Mouse (Mus musculus) CH12.LX (cell line): ENCODE results near the gene Tmem214. TPM values are rescaled to one million over a fixed set of nuclear protein-coding genes. Genes with fewer than 3 reads are reported as not detected.

ENCODE experiments used
- DNase-seq: peaks from one replicate; pipeline ENCODE4 v3.0.0-alpha.2; 2013; ENCODE audit errors: extremely low read depth
- H3K27ac ChIP-seq: 2 replicates; pipeline ENCODE4 v1.5.1; 2012; ENCODE audit warnings: low read depth, mild to moderate bottlenecking, control low read depth, moderate library complexity; ENCODE audit not compliant: insufficient read depth
- H3K27me3 ChIP-seq: replicated peaks from 2 replicates; pipeline ENCODE3; 2012; ENCODE audit warnings: inconsistent platforms
- H3K36me3 ChIP-seq, 2 experiments: replicated peaks in 1 of 2; 2 replicates each; pipeline versions ENCODE3 to v1.6.1; 2012; ENCODE audit warnings: inconsistent platforms in 1 of 2, low read length in 1 of 2, mild to moderate bottlenecking in 1 of 2, mixed read lengths in 1 of 2, moderate library complexity in 1 of 2; ENCODE audit not compliant: control insufficient read depth in 1 of 2, insufficient read depth in 1 of 2
- H3K4me1 ChIP-seq, 2 experiments: 2 replicates each; pipeline ENCODE4 v1.6.1; 2012; ENCODE audit warnings: inconsistent platforms in 1 of 2, moderate library complexity in 1 of 2; ENCODE audit not compliant: insufficient read depth in 2 of 2, control insufficient read depth in 1 of 2
- H3K4me2 ChIP-seq: 2 replicates; pipeline ENCODE4 v1.6.1; 2012; ENCODE audit warnings: low read depth, mild to moderate bottlenecking, control low read depth; ENCODE audit not compliant: poor library complexity, insufficient read depth, severe bottlenecking
- H3K4me3 ChIP-seq, 3 experiments: fragments of 150-350 bp in 1 of 3; sonication (generic) in 1 of 3; replicated peaks in 1 of 3; 2 replicates each; pipeline versions ENCODE3 to v1.5.1; 2011 to 2012; ENCODE audit warnings: low read depth in 2 of 3, low read length in 2 of 3, mild to moderate bottlenecking in 2 of 3, moderate library complexity in 2 of 3, control low read depth in 1 of 3, improper control_type of control experiment in 1 of 3, inconsistent platforms in 1 of 3, mixed read lengths in 1 of 3; ENCODE audit not compliant: poor library complexity in 1 of 3
- H3K79me2 ChIP-seq: replicated peaks from 2 replicates; pipeline ENCODE4 v1.6.1; 2012; ENCODE audit warnings: mild to moderate bottlenecking, moderate library complexity; ENCODE audit not compliant: control insufficient read depth, poor library complexity, insufficient read depth, severe bottlenecking; ENCODE audit errors: extremely low read depth
- H3K9ac ChIP-seq: 2 replicates; pipeline ENCODE4 v1.6.1; 2012; ENCODE audit warnings: low read depth, mild to moderate bottlenecking, control low read depth, moderate library complexity; ENCODE audit not compliant: insufficient read depth
- H3K9me3 ChIP-seq: replicated peaks from 2 replicates; pipeline ENCODE3; 2012; ENCODE audit warnings: low read length, inconsistent platforms, mixed read lengths
- BHLHE40 ChIP-seq: IDR thresholded peaks from 2 replicates; pipeline ENCODE4 v1.6.1; 2011; ENCODE audit warnings: mild to moderate bottlenecking, low read depth, low read length, improper control_type of control experiment
- CHD1 ChIP-seq: IDR thresholded peaks from 2 replicates; pipeline ENCODE4 v1.6.1; 2012; ENCODE audit warnings: low read depth, low read length, improper control_type of control experiment, inconsistent platforms
- CHD2 ChIP-seq: IDR thresholded peaks from 2 replicates; pipeline ENCODE4 v1.6.1; 2011; ENCODE audit warnings: low read length, improper control_type of control experiment
- CTCF ChIP-seq, 2 experiments: IDR thresholded peaks in 1 of 2; conservative IDR thresholded peaks in 1 of 2; 2 replicates each; pipeline ENCODE4 v1.5.1; 2011 to 2012; ENCODE audit warnings: low read depth in 2 of 2, low read length in 2 of 2, improper control_type of control experiment in 1 of 2, inconsistent platforms in 1 of 2, mild to moderate bottlenecking in 1 of 2, moderate library complexity in 1 of 2
- E2F4 ChIP-seq: IDR thresholded peaks from 2 replicates; pipeline ENCODE4 v1.6.1; 2011; ENCODE audit warnings: low read depth, low read length, improper control_type of control experiment; ENCODE audit not compliant: insufficient replicate concordance
- ELF1 ChIP-seq: IDR thresholded peaks from 2 replicates; pipeline ENCODE4 v1.6.1; 2014; ENCODE audit warnings: low read depth, mild to moderate bottlenecking, inconsistent platforms, low read length, improper control_type of control experiment
- EP300 ChIP-seq: IDR thresholded peaks from 2 replicates; pipeline ENCODE4 v1.6.1; 2011; ENCODE audit warnings: low read length, improper control_type of control experiment
- ETS1 ChIP-seq: conservative IDR thresholded peaks from 2 replicates; pipeline ENCODE4 v1.6.1; 2012; ENCODE audit warnings: low read depth, mild to moderate bottlenecking, inconsistent platforms, low read length, improper control_type of control experiment, moderate library complexity
- GABPA ChIP-seq: IDR thresholded peaks from 2 replicates; pipeline ENCODE4 v1.6.1; 2012; ENCODE audit warnings: low read depth, low read length, improper control_type of control experiment, inconsistent platforms; ENCODE audit not compliant: insufficient replicate concordance
- HCFC1 ChIP-seq: IDR thresholded peaks from 2 replicates; pipeline ENCODE4 v1.6.1; 2012; ENCODE audit warnings: low read depth, mild to moderate bottlenecking, inconsistent platforms, low read length, improper control_type of control experiment
- IRF4 ChIP-seq: IDR thresholded peaks from 2 replicates; pipeline ENCODE4 v1.6.1; 2014; ENCODE audit warnings: low read depth, mild to moderate bottlenecking, inconsistent platforms, low read length, improper control_type of control experiment
- JUN ChIP-seq: IDR thresholded peaks from 2 replicates; pipeline ENCODE4 v1.6.1; 2011; ENCODE audit warnings: low read depth, mild to moderate bottlenecking, low read length, improper control_type of control experiment, moderate library complexity; ENCODE audit not compliant: insufficient read depth
- JUND ChIP-seq: conservative IDR thresholded peaks from 2 replicates; pipeline ENCODE4 v1.6.1; 2011; ENCODE audit warnings: low read depth, low read length, improper control_type of control experiment
- KAT2A ChIP-seq: IDR thresholded peaks from 2 replicates; pipeline ENCODE4 v1.6.1; 2012; ENCODE audit warnings: low read length, improper control_type of control experiment, inconsistent platforms; ENCODE audit not compliant: insufficient replicate concordance
- MAFK ChIP-seq: IDR thresholded peaks from 2 replicates; pipeline ENCODE4 v1.6.1; 2011; ENCODE audit warnings: low read length, improper control_type of control experiment; ENCODE audit not compliant: insufficient replicate concordance
- MAX ChIP-seq: IDR thresholded peaks from 2 replicates; pipeline ENCODE4 v1.6.1; 2011; ENCODE audit warnings: low read length, improper control_type of control experiment
- MAZ ChIP-seq: IDR thresholded peaks from 2 replicates; pipeline ENCODE4 v1.6.1; 2012; ENCODE audit warnings: low read depth, mild to moderate bottlenecking, inconsistent platforms, low read length, improper control_type of control experiment, moderate library complexity
- MEF2A ChIP-seq: IDR thresholded peaks from 2 replicates; pipeline ENCODE4 v1.6.1; 2014; ENCODE audit warnings: low read depth, mild to moderate bottlenecking, inconsistent platforms, low read length, improper control_type of control experiment, borderline replicate concordance
- MXI1 ChIP-seq: IDR thresholded peaks from 2 replicates; pipeline ENCODE4 v1.6.1; 2011; ENCODE audit warnings: mild to moderate bottlenecking, low read depth, low read length, improper control_type of control experiment
- MYC ChIP-seq: IDR thresholded peaks from 2 replicates; pipeline ENCODE4 v1.6.1; 2011; ENCODE audit warnings: low read depth, mild to moderate bottlenecking, improper control_type of control experiment, low read length
- NELFE ChIP-seq: IDR thresholded peaks from 2 replicates; pipeline ENCODE4 v1.6.1; 2011; ENCODE audit warnings: low read depth, low read length, improper control_type of control experiment
- NRF1 ChIP-seq: IDR thresholded peaks from 2 replicates; pipeline ENCODE4 v1.6.1; 2014; ENCODE audit warnings: low read depth, mild to moderate bottlenecking, inconsistent platforms, low read length, improper control_type of control experiment, moderate library complexity
- PAX5 ChIP-seq: IDR thresholded peaks from 2 replicates; pipeline ENCODE4 v1.6.1; 2012; ENCODE audit warnings: low read length, inconsistent platforms, mixed read lengths
- POLR2A ChIP-seq: IDR thresholded peaks from 2 replicates; pipeline ENCODE4 v1.6.1; 2011; ENCODE audit warnings: low read depth, mild to moderate bottlenecking, improper control_type of control experiment, low read length
- POLR2AphosphoS2 ChIP-seq: IDR thresholded peaks from 2 replicates; pipeline ENCODE4 v1.6.1; 2011; ENCODE audit warnings: low read depth, low read length, improper control_type of control experiment
- RAD21 ChIP-seq: IDR thresholded peaks from 2 replicates; pipeline ENCODE4 v1.6.1; 2011; ENCODE audit warnings: low read depth, mild to moderate bottlenecking, low read length, improper control_type of control experiment, moderate library complexity
- RCOR1 ChIP-seq: conservative IDR thresholded peaks from 2 replicates; pipeline ENCODE4 v1.6.1; 2012; ENCODE audit warnings: low read depth, mild to moderate bottlenecking, inconsistent platforms, low read length, improper control_type of control experiment
- SIN3A ChIP-seq: IDR thresholded peaks from 2 replicates; pipeline ENCODE4 v1.6.1; 2012; ENCODE audit warnings: low read length, improper control_type of control experiment, inconsistent platforms
- SMC3 ChIP-seq: IDR thresholded peaks from 2 replicates; pipeline ENCODE4 v1.6.1; 2011; ENCODE audit warnings: low read depth, low read length, improper control_type of control experiment
- TBP ChIP-seq: conservative IDR thresholded peaks from 2 replicates; pipeline ENCODE4 v1.6.1; 2011; ENCODE audit warnings: low read depth, low read length, improper control_type of control experiment
- TCF12 ChIP-seq: IDR thresholded peaks from 2 replicates; pipeline ENCODE4 v1.6.1; 2014; ENCODE audit warnings: low read depth, mild to moderate bottlenecking, inconsistent platforms, low read length, improper control_type of control experiment
- UBTF ChIP-seq: IDR thresholded peaks from 2 replicates; pipeline ENCODE4 v1.6.1; 2012; ENCODE audit warnings: low read depth, mild to moderate bottlenecking, inconsistent platforms, low read length, improper control_type of control experiment, moderate library complexity
- USF1 ChIP-seq: IDR thresholded peaks from 2 replicates; pipeline ENCODE4 v1.6.1; 2014; ENCODE audit warnings: low read depth, mild to moderate bottlenecking, inconsistent platforms, low read length, improper control_type of control experiment
- USF2 ChIP-seq: conservative IDR thresholded peaks from 2 replicates; pipeline ENCODE4 v1.6.1; 2011; ENCODE audit warnings: low read depth, low read length, improper control_type of control experiment
- ZC3H11A ChIP-seq: IDR thresholded peaks from 2 replicates; pipeline ENCODE4 v1.6.1; 2012; ENCODE audit warnings: low read depth, mild to moderate bottlenecking, inconsistent platforms, low read length, improper control_type of control experiment
- ZKSCAN1 ChIP-seq: IDR thresholded peaks from 2 replicates; pipeline ENCODE4 v1.6.1; 2012; ENCODE audit warnings: low read depth, inconsistent platforms, low read length, improper control_type of control experiment, borderline replicate concordance
- ZMIZ1 ChIP-seq: IDR thresholded peaks from 2 replicates; pipeline ENCODE4 v1.6.1; 2012; ENCODE audit warnings: low read depth, mild to moderate bottlenecking, inconsistent platforms, low read length, improper control_type of control experiment
- ZNF384 ChIP-seq: IDR thresholded peaks from 2 replicates; pipeline ENCODE4 v1.6.1; 2012; ENCODE audit warnings: low read depth, low read length, improper control_type of control experiment, inconsistent platforms
- dilution Hi-C: fragments of 300-500 bp; cut with MboI; formaldehyde crosslinking; loops from 2 replicates; pipeline ENCODE4 v1.14.3; 2020; ENCODE audit warnings: low sequenced_read_pairs; ENCODE audit not compliant: extremely low pct_unique_long_range_greater_than_20kb, extremely low pct_ligation_motif_present
- in situ Hi-C: fragments of 300-500 bp; cut with MboI; formaldehyde crosslinking; loops from 3 replicates; pipeline ENCODE4 v1.14.3; 2019; ENCODE audit warnings: low sequenced_read_pairs, low pct_ligation_motif_present, low pct_unique_long_range_greater_than_20kb, mixed read lengths
- polyA plus RNA-seq: library from polyadenylated mRNA; unstranded; fragments of >175 nt; gene quantifications from 2 replicates; pipeline ENCODE4 v1.2.1, GENCODE M21; 2012; ENCODE audit warnings: low read depth; ENCODE audit not compliant: insufficient read length
- total RNA-seq, 2 experiments: library from RNA; depleted of rRNA; stranded (reverse); fragments of 300-350 nt in 1 of 2; fragments of >200 nt in 1 of 2; gene quantifications; 2 replicates each; pipeline ENCODE4 v1.2.3; 2012 to 2014

Tmem214 gene
- total and polyA plus RNA-seq, 3 experiments: 28.3 to 35.3 (median 31.9) TPM

GRCm38 (mm10) chr5:30907413-30908059 lies 39.7 kb downstream of the Tmem214 start, which contains the start of gene Ost4:
Gene Ost4 (minus strand): TSS chr5:30907788.
- Histone ChIP-seq H3K36me3 (peaks cover 29 to 37% of the 10 kb centered on the region in 2 experiments), H3K4me1 (peaks cover 2 to 29% of the 10 kb centered on the region in 2 experiments; a peak in 3 of 4 replicates)
- dilution Hi-C loops: no loop called here
- peak; percentile 83 for TF ChIP-seq NRF1
- TF ChIP-seq ZKSCAN1: no peak
- TF ChIP-seq ZC3H11A: no peak
- TF ChIP-seq RAD21: no peak
- no peak for TF ChIP-seq ZNF384
- no peak for TF ChIP-seq RCOR1
- peak; percentile 81; the same call in 1 of the 2 replicates for TF ChIP-seq POLR2AphosphoS2
- TF ChIP-seq USF2: no peak
- no peak for TF ChIP-seq JUN
- TF ChIP-seq ELF1: peak; percentile 97
- peak; percentile 86 for TF ChIP-seq TCF12
- TF ChIP-seq USF1: no peak
- TF ChIP-seq PAX5: no peak
- TF ChIP-seq E2F4: peak; percentile 92; the same call in 1 of the 2 replicates
- TF ChIP-seq IRF4: peak; percentile 77
- TF ChIP-seq HCFC1: peak; percentile 93
- TF ChIP-seq ETS1: peak; percentile 61
- no peak for TF ChIP-seq EP300
- peak; percentile 85; the same call in 1 of the 2 replicates for TF ChIP-seq KAT2A
- TF ChIP-seq MAZ: no peak
- no peak; the same call in 1 of the 2 replicates for TF ChIP-seq MAX
- no peak for TF ChIP-seq CHD1
- TF ChIP-seq MAFK: no peak
- TF ChIP-seq CTCF (conservative IDR thresholded peaks at IDR 0.05 in 1 of 2, IDR thresholded peaks at IDR 0.05 in 1 of 2; ENCODE audit: low read depth in 2 of 2, low read length in 2 of 2): no peak
- TF ChIP-seq UBTF: no peak; the same call in 1 of the 2 replicates
- TF ChIP-seq POLR2A: peak; percentile 96
- no peak for TF ChIP-seq SMC3
- peak; percentile 92 for TF ChIP-seq NELFE
- no peak for TF ChIP-seq JUND
- peak; percentile 87 for TF ChIP-seq MYC
- TF ChIP-seq GABPA: peak; percentile 24; the same call in 1 of the 2 replicates
- TF ChIP-seq BHLHE40: peak; percentile 32; the same call in 1 of the 2 replicates
- no peak for TF ChIP-seq CHD2
- peak; percentile 82; the same call in 1 of the 2 replicates for TF ChIP-seq MXI1
- peak; percentile 91 for TF ChIP-seq ZMIZ1
- peak; percentile 65; the same call in 1 of the 2 replicates for TF ChIP-seq TBP
- 0 out of 2 replicates have a peak, but pooled peaks have one; percentile 57 for TF ChIP-seq MEF2A
- TF ChIP-seq SIN3A: peak; percentile 91
- TF ChIP-seq, all 38 proteins: peak for 19
- in situ Hi-C loops: no loop called here
- peaks cover 26% of the 10 kb centered on the region for H3K79me2 ChIP-seq
- peaks cover 9% of the 10 kb centered on the region for H3K27me3 ChIP-seq
- no peaks in the 10 kb centered on the region for H3K9me3 ChIP-seq
- peak within 1 kb of the TSS; percentile 98 for H3K9ac ChIP-seq
- H3K4me2 ChIP-seq: peak within 1 kb of the TSS; percentile 88
- H3K4me3 ChIP-seq: peak within 1 kb of the TSS; percentile 71 to 99 (median 97)
- DNase-seq: peak; percentile 95
- peak within 1 kb of the TSS; percentile 48 for H3K27ac ChIP-seq
